Mouse (Mus musculus): Measurements from ENCODE around the gene Slit1.

Gene Slit1

GRCm38 (mm10) chr19:41723337-41723736 lies 20.1 kb downstream of the Slit1 start:
- no peak for DNase-seq

GRCm38 (mm10) chr19:41719436-41719835 lies 24.0 kb downstream of the Slit1 start:
- DNase-seq, result peak; percentile 48 to 54

GRCm38 (mm10) chr19:41716233-41717218 lies 26.9 kb downstream of the Slit1 start:
- DNase-seq, result no peak

GRCm38 (mm10) chr19:41714431-41714917 lies 29.0 kb downstream of the Slit1 start:
- DNase-seq, result peak in 1 of 2 experiments; percentile 38

GRCm38 (mm10) chr19:41712829-41713228 lies 30.6 kb downstream of the Slit1 start:
- no peak for DNase-seq

- DNase-seq, result no peak
Measured at GRCm38 (mm10) chr19:41711665-41712064, 31.8 kb downstream of the Slit1 start.

- DNase-seq, result no peak
Measured at GRCm38 (mm10) chr19:41709497-41710165, 33.8 kb downstream of the Slit1 start.

- DNase-seq, result no peak
Measured at GRCm38 (mm10) chr19:41707850-41708249, 35.6 kb downstream of the Slit1 start.

- DNase-seq, result no peak
Measured at GRCm38 (mm10) chr19:41706094-41706828, 37.2 kb downstream of the Slit1 start.

- DNase-seq, result no peak
Measured at GRCm38 (mm10) chr19:41705416-41705815, 38.0 kb downstream of the Slit1 start.

- DNase-seq, result no peak
Measured at GRCm38 (mm10) chr19:41702638-41703037, 40.8 kb downstream of the Slit1 start.

GRCm38 (mm10) chr19:41698857-41699424 lies 44.5 kb downstream of the Slit1 start:
- no peak for DNase-seq

- no peak for DNase-seq
Measured at GRCm38 (mm10) chr19:41697807-41698515, 45.5 kb downstream of the Slit1 start.

- DNase-seq, result peak; percentile 50 to 63
Measured at GRCm38 (mm10) chr19:41697111-41697806, 46.2 kb downstream of the Slit1 start.

GRCm38 (mm10) chr19:41696443-41696842 lies 47.0 kb downstream of the Slit1 start:
- no peak for DNase-seq

GRCm38 (mm10) chr19:41695046-41695445 lies 48.4 kb downstream of the Slit1 start:
- no peak for DNase-seq

GRCm38 (mm10) chr19:41694610-41695009 lies 48.9 kb downstream of the Slit1 start:
- no peak for DNase-seq

GRCm38 (mm10) chr19:41693727-41694126 lies 49.7 kb downstream of the Slit1 start:
- DNase-seq, result peak; percentile 19 to 45

GRCm38 (mm10) chr19:41690064-41690463 lies 53.4 kb downstream of the Slit1 start:
- peak; percentile 45 to 46 for DNase-seq

- peak; percentile 65 to 74 for DNase-seq
Measured at GRCm38 (mm10) chr19:41688251-41688650, 55.2 kb downstream of the Slit1 start.

GRCm38 (mm10) chr19:41687836-41688235 lies 55.6 kb downstream of the Slit1 start:
- no peak for DNase-seq
